Mouse (Mus musculus): ENCODE results near the gene Lime1. TPM values are rescaled to one million over a fixed set of nuclear protein-coding genes. Genes with fewer than 3 reads are reported as not detected.

Lime1 gene
- polyA plus RNA-seq (2014; fragmentation: Illumina TruSeq; extraction: RNeasy Lipid Tissue Mini Kit (QIAGEN cat#74804); ENCODE audit: low read depth, low replicate concordance), result 0.50 TPM

DNA sequence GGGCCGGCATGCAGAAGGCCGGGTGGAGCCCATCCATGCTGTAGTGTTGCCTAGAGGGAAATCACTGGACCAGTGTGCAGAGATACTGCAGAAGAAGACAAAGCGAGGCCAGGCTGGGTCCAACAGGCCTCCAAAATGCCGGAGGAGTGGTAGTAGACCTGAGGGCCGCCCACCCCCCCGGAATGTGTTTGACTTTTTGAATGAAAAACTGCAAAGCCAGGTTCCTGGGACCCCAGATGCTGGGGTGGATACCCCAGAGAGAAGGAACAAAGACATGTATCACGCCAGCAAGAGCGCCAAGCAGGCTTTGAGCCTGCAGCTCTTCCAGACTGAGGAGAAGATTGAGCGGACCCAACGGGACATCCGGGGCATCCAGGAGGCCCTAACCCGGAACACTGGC is at the start of gene Lime1:
Gene Lime1, plus strand, starts transcription at position 301 of the 400 bp plus-strand sequence.

DNA sequence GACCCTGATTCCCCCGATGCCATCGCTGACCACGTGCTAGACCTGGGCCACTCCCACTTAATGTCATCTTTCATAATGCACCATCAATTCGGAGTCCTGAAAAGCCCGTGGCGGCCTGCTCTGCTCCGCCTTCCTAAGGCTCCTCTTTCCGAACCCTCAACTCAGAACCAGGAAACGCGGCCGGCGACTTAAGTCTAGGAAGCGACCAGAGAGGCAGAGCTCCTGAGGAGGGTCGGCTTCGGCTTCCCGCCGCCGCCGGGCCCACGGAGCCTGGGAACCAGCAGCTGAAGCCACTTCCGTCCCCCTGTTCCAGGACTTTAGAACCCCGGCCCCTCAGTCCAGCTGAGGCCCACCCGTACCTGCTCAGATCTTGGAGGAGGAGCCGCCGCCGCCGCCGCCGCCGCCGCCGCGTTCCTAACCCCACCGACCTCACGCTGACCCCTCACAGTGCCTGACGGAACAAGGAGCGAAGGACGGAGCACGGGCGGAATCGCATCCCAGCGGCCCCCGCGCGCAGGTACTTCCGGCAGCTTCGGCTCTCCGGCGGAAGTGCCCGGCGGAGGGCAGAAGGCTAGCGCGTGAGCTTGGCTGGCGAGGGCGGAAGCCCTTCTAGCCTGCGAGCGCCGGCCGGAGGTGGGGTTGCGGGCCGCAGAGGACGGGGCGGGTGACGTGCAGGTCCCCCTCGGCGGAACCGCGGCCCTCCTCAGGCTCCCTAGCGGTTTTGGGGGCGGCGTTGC is 14.8 kb upstream of the Lime1 start, which contains the start of the genes Zgpat and Arfrp1:
Gene Zgpat, plus strand, starts transcription at position 69 of the 737 bp plus-strand sequence.
Gene Arfrp1, minus strand, starts transcription at position 545 of the 737 bp plus-strand sequence.

Other genes with a start within 250 kb of the Lime1 start
- gene Kcnq2, start 244.8 kb upstream of the Lime1 start, polyA plus RNA-seq (2014; fragmentation: Illumina TruSeq; extraction: RNeasy Lipid Tissue Mini Kit (QIAGEN cat#74804); ENCODE audit: low read depth, low replicate concordance), result not detected
- gene Eef1a2, start 223.1 kb upstream of the Lime1 start, polyA plus RNA-seq (2014; fragmentation: Illumina TruSeq; extraction: RNeasy Lipid Tissue Mini Kit (QIAGEN cat#74804); ENCODE audit: low read depth, low replicate concordance), result not detected
- 20.3 TPM for gene Ppdpf, start 192.8 kb upstream of the Lime1 start, polyA plus RNA-seq (2014; fragmentation: Illumina TruSeq; extraction: RNeasy Lipid Tissue Mini Kit (QIAGEN cat#74804); ENCODE audit: low read depth, low replicate concordance)
- gene Ptk6, start 177.3 kb upstream of the Lime1 start, polyA plus RNA-seq (2014; fragmentation: Illumina TruSeq; extraction: RNeasy Lipid Tissue Mini Kit (QIAGEN cat#74804); ENCODE audit: low read depth, low replicate concordance), result 1.6 TPM
- not detected for gene Srms, start 166.9 kb upstream of the Lime1 start, polyA plus RNA-seq (2014; fragmentation: Illumina TruSeq; extraction: RNeasy Lipid Tissue Mini Kit (QIAGEN cat#74804); ENCODE audit: low read depth, low replicate concordance)
- not detected for gene Fndc11, start 160.1 kb upstream of the Lime1 start, polyA plus RNA-seq (2014; fragmentation: Illumina TruSeq; extraction: RNeasy Lipid Tissue Mini Kit (QIAGEN cat#74804); ENCODE audit: low read depth, low replicate concordance)
- gene Helz2, start 138.1 kb upstream of the Lime1 start, polyA plus RNA-seq (2014; fragmentation: Illumina TruSeq; extraction: RNeasy Lipid Tissue Mini Kit (QIAGEN cat#74804); ENCODE audit: low read depth, low replicate concordance), result 8.3 TPM
- 5.7 TPM for gene Gmeb2, start 92.0 kb upstream of the Lime1 start, polyA plus RNA-seq (2014; fragmentation: Illumina TruSeq; extraction: RNeasy Lipid Tissue Mini Kit (QIAGEN cat#74804); ENCODE audit: low read depth, low replicate concordance)
- gene Stmn3, start 65.6 kb upstream of the Lime1 start, polyA plus RNA-seq (2014; fragmentation: Illumina TruSeq; extraction: RNeasy Lipid Tissue Mini Kit (QIAGEN cat#74804); ENCODE audit: low read depth, low replicate concordance), result not detected
- 4.1 TPM for gene Rtel1, start 60.3 kb upstream of the Lime1 start, polyA plus RNA-seq (2014; fragmentation: Illumina TruSeq; extraction: RNeasy Lipid Tissue Mini Kit (QIAGEN cat#74804); ENCODE audit: low read depth, low replicate concordance)
- 1.6 TPM for gene Zgpat, start 15.2 kb upstream of the Lime1 start, polyA plus RNA-seq (2014; fragmentation: Illumina TruSeq; extraction: RNeasy Lipid Tissue Mini Kit (QIAGEN cat#74804); ENCODE audit: low read depth, low replicate concordance)
- gene Arfrp1, start 14.7 kb upstream of the Lime1 start, polyA plus RNA-seq (2014; fragmentation: Illumina TruSeq; extraction: RNeasy Lipid Tissue Mini Kit (QIAGEN cat#74804); ENCODE audit: low read depth, low replicate concordance), result 22.1 TPM
- gene Zbtb46, start 79.3 kb downstream of the Lime1 start, polyA plus RNA-seq (2014; fragmentation: Illumina TruSeq; extraction: RNeasy Lipid Tissue Mini Kit (QIAGEN cat#74804); ENCODE audit: low read depth, low replicate concordance), result 2.7 TPM
- not detected for gene Abhd16b, start 113.1 kb downstream of the Lime1 start, polyA plus RNA-seq (2014; fragmentation: Illumina TruSeq; extraction: RNeasy Lipid Tissue Mini Kit (QIAGEN cat#74804); ENCODE audit: low read depth, low replicate concordance)
- gene Tpd52l2, start 117.1 kb downstream of the Lime1 start, polyA plus RNA-seq (2014; fragmentation: Illumina TruSeq; extraction: RNeasy Lipid Tissue Mini Kit (QIAGEN cat#74804); ENCODE audit: low read depth, low replicate concordance), result 17.1 TPM
- 19.5 TPM for gene Dnajc5, start 140.4 kb downstream of the Lime1 start, polyA plus RNA-seq (2014; fragmentation: Illumina TruSeq; extraction: RNeasy Lipid Tissue Mini Kit (QIAGEN cat#74804); ENCODE audit: low read depth, low replicate concordance)
- gene Uckl1, start 204.8 kb downstream of the Lime1 start, polyA plus RNA-seq (2014; fragmentation: Illumina TruSeq; extraction: RNeasy Lipid Tissue Mini Kit (QIAGEN cat#74804); ENCODE audit: low read depth, low replicate concordance), result 17.9 TPM
- gene Prpf6, start 211.8 kb downstream of the Lime1 start, polyA plus RNA-seq (2014; fragmentation: Illumina TruSeq; extraction: RNeasy Lipid Tissue Mini Kit (QIAGEN cat#74804); ENCODE audit: low read depth, low replicate concordance), result 14.8 TPM
- 4.4 TPM for gene Zfp512b, start 212.7 kb downstream of the Lime1 start, polyA plus RNA-seq (2014; fragmentation: Illumina TruSeq; extraction: RNeasy Lipid Tissue Mini Kit (QIAGEN cat#74804); ENCODE audit: low read depth, low replicate concordance)
- 0.77 TPM for gene Samd10, start 219.1 kb downstream of the Lime1 start, polyA plus RNA-seq (2014; fragmentation: Illumina TruSeq; extraction: RNeasy Lipid Tissue Mini Kit (QIAGEN cat#74804); ENCODE audit: low read depth, low replicate concordance)

Measured in liver, adult 10 weeks (tissue).